Mouse (Mus musculus): ENCODE data around the gene Ube2n.

Ube2n gene

GRCm38 (mm10) chr10:95576876-95577566 is 62.1 kb downstream of the Ube2n start:
- in situ Hi-C loops (cut with MboI; ENCODE audit: unreplicated experiment in 2 of 2): no loop called here

GRCm38 (mm10) chr10:95577567-95577950 is 62.6 kb downstream of the Ube2n start:
- in situ Hi-C loops (cut with MboI; ENCODE audit: unreplicated experiment in 2 of 2): no loop called here

- in situ Hi-C loops (cut with MboI; ENCODE audit: unreplicated experiment in 2 of 2): no loop called here
These were observed 70.6 kb downstream of the Ube2n start for GRCm38 (mm10) chr10:95585554-95585953.

GRCm38 (mm10) chr10:95587509-95588220 is 72.7 kb downstream of the Ube2n start:
- in situ Hi-C loops (cut with MboI; ENCODE audit: unreplicated experiment in 2 of 2): no loop called here

GRCm38 (mm10) chr10:95589196-95589595 is 74.3 kb downstream of the Ube2n start:
- in situ Hi-C loops (cut with MboI; ENCODE audit: unreplicated experiment in 2 of 2): no loop called here

GRCm38 (mm10) chr10:95590196-95590595 is 75.3 kb downstream of the Ube2n start:
- in situ Hi-C loops (cut with MboI; ENCODE audit: unreplicated experiment in 2 of 2): no loop called here

GRCm38 (mm10) chr10:95591257-95591656 is 76.3 kb downstream of the Ube2n start:
- in situ Hi-C loops (cut with MboI; ENCODE audit: unreplicated experiment in 2 of 2): no loop called here

- in situ Hi-C loops (cut with MboI; ENCODE audit: unreplicated experiment in 2 of 2): no loop called here
These were observed 79.5 kb downstream of the Ube2n start for GRCm38 (mm10) chr10:95594414-95594813.
